Mouse (Mus musculus): ENCODE data around the gene Smim23.
A peak's percentile ranks its signal among the peaks of the same experiment; 100 is the strongest.

Gene Smim23

DNA sequence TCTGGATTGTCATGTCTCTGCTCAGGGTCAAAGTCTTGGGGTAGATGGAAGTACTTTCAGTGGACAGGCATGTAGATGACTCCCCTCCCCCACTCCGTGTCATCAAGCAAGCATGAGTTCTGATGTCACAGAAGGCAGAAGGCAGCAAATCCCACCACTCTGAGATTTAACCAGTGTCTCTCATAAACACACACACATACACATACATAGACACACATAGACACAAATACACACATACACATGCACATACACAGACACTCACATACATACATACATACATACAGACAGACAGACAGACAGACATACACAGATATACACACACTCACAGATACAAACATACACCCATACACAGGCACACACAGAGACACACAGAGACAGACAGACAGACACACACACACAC is at the start of gene Smim23:
Smim23 (minus strand) TSS at position 101 of the 400 bp plus-strand sequence.
- DNase-seq (ENCODE audit: low read depth, low spot score) = no peak

DNA sequence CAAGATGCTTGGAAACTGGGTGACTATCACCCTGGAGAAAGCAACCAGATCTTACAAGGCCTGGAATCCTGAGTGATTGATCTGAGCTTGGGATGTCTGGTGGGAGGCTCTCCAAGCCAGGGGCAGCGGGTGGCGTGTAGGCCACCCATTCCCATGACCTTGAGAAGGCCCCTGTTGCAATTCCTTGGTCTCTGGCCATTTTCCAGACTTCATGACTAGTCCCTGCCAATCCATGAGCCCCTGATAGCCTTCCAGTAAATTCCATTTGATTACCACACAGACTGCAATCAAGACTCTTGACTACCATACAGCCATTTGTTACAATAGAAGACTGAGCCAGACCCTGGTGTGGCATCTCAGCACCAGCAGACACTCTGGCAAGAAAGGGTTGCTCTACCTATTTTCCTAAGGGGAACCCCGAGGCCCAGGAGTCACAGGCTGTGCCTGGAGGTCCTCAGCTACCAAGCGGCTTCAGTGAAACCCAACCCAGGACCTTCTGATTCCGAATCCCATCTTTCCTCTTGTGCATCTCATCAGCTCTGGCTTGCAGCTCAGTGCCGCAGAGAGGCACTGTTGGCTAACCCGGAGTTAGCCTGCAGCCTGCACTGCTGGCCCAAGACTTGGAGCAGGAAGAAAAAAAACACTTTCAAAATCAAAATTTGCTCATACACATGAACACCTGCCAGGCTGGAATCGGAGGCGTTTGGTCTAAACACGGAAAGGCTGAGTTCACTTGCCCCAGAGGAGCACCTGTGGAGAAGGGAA is 44.4 kb upstream of the Smim23 start:
- no peak for DNase-seq (ENCODE audit: low read depth, low spot score)

DNA sequence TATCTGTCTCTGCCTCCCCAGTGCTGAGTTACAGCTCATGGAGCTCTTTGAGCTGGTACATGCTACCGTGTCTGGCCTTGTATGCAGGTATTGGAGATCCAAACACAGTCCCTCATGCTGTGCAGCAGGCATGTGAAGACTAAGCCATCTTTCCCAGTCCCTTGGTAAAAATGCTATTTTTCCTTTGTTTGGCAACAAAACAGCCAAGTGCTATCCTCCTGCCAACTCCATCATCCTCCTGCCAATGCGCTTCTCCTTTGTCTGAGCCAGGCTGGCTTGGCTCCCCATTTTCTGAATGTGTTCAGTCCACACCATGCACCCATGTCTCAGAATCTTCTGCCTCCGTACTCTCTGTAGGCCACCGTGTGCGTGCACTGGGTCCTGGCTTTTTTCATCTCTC is 40.2 kb upstream of the Smim23 start:
- DNase-seq (ENCODE audit: low read depth, low spot score) = no peak

DNA sequence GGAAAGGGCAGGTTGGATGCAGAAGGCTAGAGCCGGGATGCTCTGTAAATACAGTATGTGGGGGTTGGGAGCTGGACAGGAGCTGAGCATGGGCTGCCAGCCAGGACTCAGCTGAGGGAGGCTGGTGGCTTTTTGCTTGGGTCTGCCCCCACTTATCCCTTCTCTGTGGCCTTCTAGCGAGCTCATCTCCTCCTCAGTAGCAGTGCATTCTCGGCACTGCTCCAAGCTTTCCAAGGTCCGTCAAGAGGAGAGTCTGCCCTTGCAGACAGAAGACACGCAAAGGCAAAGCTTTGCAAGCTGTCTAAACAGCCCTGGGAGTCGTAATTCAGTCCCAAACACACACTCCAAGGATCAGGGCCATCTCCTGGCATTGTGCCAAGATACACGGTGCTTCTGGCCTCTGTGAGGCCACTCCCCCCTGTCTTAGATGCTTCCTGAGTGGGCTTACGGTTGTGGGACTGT is 33.0 kb upstream of the Smim23 start:
- DNase-seq (ENCODE audit: low read depth, low spot score) = no peak

DNA sequence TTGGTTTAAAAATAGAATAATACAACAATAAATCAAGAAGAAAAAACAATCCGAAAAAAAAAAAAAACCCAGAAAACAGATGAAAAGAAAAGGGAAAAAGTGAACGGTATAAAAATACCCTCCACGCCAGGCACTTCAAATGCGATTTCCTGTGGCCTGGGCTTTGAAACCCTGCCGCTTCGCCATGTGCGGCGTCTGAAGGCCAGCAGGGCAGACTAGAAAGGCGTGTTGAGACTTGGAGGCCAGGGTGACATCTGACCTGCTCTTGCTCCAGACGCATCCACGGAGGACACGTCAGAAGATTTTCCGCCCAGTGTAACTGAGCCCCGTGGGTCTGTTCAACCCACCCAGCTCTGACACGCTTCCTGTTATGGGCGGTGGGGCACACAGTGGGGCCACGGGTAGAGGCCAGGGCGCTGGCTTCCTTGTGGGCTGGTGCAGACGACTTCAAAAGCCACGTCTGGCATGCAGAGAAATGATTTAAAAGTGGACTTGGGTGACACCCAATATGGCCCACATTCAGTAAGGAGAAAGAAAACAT is 22.3 kb upstream of the Smim23 start:
- peak; percentile 12 for DNase-seq (ENCODE audit: low read depth, low spot score)

DNA sequence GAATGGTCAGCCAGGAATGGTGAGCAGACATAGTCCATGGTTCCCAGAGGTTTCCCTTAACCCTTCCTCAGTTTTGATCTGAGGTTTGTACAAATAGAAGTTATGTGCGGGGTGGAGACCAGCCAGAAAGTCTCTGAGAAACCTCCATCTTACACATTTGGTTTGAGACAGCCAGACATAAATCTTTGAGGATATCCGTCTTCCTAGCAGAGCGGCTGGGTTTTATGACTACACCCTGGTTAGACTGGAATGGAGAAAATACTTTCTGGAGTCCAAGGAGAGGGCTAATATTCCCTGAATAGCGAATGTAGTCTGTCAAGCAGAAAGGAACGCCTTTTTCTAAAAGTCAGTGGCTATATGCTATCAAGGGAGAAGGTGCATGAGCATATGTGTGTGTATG is 16.8 kb upstream of the Smim23 start:
- no peak for DNase-seq (ENCODE audit: low read depth, low spot score)

DNA sequence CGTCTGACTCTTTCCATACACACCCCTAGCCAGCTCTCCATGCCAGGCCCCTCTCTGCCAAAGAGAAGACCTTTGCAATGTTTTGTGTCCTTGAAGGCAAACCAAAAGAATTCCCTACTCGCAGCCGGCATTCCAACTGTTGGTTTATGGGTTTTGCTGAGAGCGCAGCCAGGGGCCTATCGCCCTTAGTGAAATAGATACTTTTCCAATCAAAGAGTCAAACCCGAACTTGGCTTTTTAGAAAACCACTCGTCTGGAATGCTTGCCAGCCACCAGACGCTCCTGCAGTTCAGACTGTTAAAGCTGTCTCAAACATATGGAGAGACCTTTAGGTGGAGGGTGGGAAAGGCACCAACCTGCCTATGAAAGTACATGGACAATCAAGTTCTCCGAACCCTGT is 15.9 kb upstream of the Smim23 start:
- DNase-seq (ENCODE audit: low read depth, low spot score) = peak; percentile 25

DNA sequence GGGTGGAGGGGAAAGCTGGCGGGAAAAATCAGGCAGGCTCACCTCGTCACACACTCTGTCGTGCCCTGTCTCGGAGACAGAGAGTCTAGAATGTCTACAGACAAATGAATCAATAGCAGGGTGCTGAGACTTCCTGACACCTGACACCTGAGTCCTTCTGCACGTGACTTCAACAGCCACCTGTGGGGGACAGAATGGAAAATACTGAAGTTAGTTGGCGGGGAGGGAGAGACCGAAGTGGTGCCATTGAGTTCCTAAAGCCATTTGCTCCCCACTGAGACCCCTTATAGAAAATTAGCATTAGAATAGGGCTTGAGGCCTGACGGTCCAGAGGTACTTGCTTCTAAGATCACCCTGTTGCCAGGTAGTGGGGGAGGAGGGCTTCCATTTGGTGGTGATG is 10.6 kb upstream of the Smim23 start:
- peak; percentile 25 for DNase-seq (ENCODE audit: low read depth, low spot score)

DNA sequence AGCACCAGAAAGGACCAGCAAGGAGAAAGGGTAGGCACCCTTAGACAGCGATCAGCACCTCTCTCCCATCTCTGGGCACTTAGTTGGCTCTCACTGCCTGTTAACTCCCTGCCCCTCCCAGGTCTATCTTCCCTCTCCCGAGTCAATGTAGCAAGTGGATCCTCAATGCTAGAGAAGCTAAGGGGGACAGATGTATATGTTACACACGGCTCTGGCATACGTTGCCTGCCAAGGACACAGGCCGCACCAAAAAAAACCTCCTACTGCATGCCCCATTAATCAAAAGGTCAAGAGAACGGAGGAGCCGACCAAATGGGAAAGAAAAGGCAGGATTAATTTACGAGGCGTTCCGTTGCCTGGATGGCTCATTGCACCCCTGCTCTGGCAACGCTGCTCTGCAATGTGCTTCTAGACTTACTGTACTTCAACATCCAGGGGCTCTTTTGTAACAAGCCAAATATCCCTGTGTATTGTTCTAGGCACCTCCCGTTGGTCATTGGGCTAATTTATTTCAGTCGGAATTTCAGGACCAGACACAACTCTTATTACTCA is 10.0 kb upstream of the Smim23 start:
- DNase-seq (ENCODE audit: low read depth, low spot score) = peak; percentile 51

DNA sequence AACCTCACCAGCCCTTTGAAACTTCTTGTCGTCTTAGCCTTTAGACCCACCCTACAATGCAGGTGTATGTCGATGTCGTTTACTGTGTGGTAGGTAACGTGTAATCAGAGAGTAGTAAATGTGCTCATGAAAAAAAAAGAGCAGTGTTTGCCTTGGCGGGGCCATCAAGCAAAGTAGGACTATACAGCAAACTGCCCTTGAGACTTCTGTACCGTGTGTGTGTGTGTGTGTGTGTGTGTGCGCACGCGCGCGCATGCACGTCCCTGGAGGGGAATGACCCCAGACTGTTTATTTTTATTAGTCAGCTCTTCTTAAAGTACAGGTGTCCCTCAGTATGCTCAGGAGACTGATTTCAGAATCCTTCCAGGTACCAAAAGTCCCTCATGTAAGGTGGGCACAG is 6.8 kb downstream of the Smim23 start:
- DNase-seq (ENCODE audit: low read depth, low spot score) = no peak

DNA sequence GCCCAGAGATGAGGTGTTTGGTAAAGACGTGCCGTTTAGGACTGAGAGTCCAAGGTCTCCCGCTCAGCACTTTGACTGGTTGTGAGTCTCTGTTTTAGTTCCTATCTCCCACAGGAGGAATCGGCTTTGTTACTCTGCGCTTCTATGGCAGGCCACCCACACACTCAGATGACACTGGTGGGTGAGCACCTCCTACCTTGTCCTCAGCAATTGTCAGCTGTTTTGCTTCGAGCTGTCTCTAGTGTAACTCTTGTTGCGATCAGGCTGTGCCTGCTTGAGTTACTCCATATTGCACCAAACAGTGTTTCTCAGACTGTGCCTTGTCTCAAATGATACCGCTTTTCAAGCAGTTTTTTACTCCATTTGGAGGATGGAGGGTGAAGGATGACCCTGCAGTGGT is 10.1 kb downstream of the Smim23 start:
- DNase-seq (ENCODE audit: low read depth, low spot score) = no peak

DNA sequence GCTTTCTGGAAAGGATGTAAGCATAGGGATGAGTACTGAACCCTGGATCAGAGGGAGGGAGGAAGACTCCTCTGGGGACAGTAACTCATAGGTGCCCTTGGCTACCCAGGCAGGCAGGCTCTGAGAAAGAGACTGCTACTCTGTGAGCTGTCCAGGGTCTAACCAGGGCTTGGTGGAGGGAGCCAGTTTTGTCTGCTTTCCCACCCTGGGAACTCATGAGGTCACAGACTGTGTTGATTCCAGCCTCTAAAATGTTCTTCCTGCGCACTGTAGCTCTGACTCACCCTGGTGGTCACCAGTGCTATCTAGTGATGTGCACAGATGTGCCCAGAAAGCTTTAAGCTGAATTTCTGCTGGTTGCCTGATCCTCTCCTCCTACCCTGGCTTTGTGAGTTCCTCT is 15.3 kb downstream of the Smim23 start:
- no peak for DNase-seq (ENCODE audit: low read depth, low spot score)

DNA sequence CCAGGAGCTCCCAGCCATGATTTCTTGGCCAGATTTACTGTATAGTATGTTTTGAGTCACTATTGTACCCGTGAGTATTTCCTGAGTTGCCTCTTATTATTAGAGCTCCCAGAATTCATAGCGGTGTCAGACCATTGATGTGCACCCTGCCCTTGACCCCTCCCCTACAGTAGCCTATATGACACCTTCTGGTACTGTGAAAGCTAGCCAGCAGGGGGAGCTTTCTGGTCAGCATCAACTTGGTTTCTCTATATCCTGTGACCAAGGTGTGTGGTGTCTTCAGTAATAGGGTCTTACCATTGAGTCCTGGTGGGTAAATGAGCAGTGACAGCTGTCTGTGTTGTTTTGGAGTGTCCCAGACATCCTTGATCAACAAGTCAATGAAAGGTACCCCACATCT is 18.4 kb downstream of the Smim23 start:
- DNase-seq (ENCODE audit: low read depth, low spot score) = peak; percentile 53

DNA sequence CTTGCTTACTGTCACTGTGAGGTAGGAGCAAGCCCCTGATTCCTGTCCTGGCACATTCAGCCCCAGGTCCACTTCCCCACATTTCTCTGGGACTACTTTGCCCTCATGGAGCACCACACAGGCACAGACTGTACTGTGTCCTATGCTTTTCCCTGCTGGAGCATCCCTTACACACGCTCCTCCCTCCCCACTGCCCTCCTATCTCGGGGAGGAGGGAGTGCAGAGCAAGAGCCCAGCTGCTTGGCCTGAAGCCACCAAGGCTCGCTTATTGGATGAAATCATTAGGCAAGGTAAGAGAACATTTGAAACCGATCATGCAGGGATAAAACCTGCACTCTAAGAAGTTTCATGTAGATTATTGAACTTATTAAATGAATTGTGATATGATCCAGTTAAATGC is 20.7 kb downstream of the Smim23 start:
- DNase-seq (ENCODE audit: low read depth, low spot score) = no peak

DNA sequence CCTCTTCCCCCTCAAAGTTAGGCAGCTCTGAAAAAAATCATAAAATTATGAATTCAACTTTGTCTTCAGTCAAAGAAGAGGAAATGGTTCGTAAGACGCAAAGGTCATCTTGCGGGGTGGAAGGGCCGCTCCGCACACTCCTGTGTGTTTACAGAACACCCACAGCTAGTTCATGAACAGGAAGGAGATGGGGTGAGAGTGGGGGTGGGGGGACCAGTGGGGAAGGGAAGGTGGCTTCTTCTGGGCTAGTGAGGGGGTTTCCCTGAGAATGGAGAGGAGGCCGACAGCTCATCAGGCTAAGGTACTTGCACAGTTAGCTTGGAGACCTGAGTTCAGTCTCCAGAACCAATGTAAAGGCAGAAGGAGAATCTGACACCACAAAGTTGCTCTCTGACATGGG is 22.7 kb downstream of the Smim23 start:
- no peak for DNase-seq (ENCODE audit: low read depth, low spot score)

DNA sequence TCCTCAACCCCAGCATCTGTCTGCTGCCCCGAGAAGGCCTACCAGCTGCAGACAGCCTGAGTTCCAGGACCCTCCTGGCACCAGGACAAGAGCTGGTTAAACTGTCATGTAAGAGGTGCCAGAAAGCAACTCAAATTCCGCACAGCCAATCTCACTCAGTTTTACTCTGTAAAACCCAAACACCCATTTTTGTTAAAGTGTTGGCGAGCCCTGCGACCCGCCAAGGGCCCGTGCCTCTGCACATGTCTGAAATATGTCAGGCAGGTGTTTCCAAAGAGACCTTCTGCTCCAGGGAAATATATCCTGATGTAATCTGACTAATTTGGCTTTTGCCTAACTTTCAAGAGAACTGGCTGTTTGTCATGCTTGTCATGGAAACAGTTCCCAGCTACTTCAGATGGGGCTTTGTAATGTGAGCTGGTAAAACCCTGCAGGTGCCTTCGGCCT is 23.5 kb downstream of the Smim23 start:
- DNase-seq (ENCODE audit: low read depth, low spot score) = peak; percentile 78

DNA sequence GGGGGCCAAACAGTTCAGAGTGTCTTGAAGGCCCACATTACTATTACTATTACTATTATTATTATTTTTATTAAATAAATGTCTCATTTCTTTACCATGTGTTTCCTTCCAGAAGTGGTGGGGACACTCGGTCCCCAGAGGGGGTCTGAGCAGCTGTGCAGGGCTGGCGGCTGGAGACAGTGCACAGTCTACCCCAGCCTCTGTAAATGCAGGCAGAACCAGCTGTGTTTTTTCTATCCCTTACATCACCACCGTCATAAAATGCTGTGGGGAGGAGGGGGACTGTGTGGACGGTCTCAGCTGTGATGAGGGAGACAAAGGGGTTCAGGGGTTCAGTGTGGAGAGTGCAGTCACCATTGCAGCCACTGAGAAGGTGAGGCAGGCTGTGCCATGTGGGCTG is 26.0 kb downstream of the Smim23 start:
- DNase-seq (ENCODE audit: low read depth, low spot score) = no peak

DNA sequence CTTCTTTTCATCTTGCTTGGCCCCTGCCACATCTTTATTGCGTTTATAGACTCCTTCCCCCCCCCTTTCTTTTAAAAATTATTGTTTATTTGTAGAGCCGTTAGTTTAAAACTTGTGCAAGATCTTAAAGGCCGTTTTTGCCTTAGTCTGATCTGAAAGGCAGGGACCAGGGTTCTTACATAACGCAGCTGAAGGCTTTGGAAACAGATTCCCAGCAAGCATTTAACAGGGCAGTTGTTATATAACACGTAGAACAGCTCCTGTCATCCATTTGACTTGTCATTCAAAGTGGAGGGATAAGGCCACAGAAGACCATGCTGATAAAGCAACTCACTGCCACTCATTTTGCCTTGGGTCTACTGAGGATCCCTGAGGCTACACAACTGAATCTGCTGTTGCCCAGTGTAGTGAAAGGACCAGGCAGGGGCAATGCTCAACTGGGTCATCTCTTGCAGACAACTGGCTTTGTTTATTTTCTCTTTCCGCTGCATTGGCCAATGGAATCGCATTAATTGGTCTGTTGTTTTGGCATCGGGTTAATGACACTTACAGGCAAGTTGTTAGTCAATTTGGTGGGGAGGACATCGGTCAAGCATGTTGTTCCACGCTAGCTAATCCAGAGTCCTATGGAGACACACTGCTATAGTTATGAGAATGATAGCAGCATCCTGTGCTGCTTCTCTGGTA is 29.5 kb downstream of the Smim23 start:
- DNase-seq (ENCODE audit: low read depth, low spot score) = no peak

DNA sequence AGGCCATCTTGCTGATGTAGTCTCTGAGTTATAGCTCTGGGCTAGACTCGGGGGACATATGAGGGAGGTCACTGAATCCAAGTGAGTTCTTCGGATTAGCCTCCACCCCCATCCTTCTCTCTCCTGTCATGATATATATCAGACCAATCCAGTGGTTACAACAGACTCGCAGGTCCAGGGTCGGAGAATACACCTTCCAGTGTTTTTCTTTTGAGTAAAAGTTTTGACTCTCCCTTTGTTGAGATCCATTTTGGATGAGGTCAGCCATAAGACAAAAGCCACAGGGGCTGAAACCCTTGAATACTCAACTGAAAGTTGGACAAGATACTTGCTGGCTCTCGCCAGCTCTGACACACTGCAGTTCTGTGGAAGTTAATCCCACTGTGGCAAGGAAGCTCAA is 38.2 kb downstream of the Smim23 start:
- no peak for DNase-seq (ENCODE audit: low read depth, low spot score)

DNA sequence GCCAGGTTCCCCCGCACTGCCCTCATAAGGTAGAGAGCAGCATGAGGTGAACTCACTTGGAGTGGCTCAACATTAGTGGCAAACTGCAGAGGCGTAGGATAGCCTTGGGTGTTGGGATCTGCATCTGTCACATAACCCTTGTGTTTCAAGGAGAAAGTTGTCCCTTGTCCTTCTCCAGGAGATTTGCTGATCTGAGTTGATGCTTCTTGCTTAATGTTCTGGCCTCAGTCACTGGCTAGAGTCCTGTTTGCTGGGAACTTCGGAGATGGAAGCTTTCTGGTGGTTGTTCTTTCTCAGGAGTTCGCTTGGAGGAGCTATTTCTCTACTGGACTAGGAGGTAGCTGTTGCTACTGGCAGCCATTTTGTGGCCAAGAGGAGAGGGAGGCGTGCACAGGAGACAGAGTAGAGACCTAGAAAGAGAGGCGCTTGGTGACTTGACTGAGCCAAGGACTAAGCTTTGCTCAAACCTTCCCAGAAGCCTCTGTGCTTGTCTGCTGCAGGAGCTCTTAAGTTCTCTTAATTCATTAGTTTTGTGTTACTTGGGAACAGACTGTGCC is 38.7 kb downstream of the Smim23 start:
- no peak for DNase-seq (ENCODE audit: low read depth, low spot score)

DNA sequence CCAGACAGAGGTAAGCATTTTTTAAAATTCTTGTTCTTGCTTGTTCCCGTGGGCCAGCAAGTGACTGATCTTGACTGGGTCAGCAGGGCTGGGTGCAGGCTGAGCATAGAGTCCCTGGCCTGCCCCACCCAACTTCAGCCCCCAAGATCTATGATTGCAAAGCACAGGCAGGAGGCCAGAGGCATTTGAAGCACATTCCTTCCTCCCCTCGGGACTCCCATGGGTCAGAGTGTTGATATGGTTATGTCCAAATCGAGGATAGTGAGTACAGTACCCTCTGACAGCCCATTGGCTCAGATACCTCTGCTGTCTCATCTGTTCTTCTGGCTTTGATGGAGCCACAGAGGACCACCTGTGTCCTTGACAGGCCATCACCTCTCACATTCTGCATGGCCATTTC is 41.7 kb downstream of the Smim23 start:
- no peak for DNase-seq (ENCODE audit: low read depth, low spot score)

Data from forelimb bud, embryonic 11.5 days (tissue).